Mouse (Mus musculus) gastrocnemius, postnatal 14 days (tissue): ENCODE results near the gene Cacna2d1. TPM values are rescaled to one million over a fixed set of nuclear protein-coding genes. Genes with fewer than 3 reads are reported as not detected.

Experiments
- DNase-seq: peaks from one replicate; pipeline ENCODE4 v3.0.0; 2021; ENCODE audit warnings: mixed read lengths
- intact Hi-C: fragments of 180-260 bp; cut with DNase I; formaldehyde crosslinking; loops from one replicate; pipeline ENCODE4 v1.15.1; 2025; ENCODE audit warnings: low total_unique reads
- total RNA-seq, 2 experiments: library from RNA; stranded (reverse); gene quantifications; 2 replicates each; pipeline ENCODE4 v1.2.3; 2021

Cacna2d1 gene
- total RNA-seq, 2 experiments from 2014 or later, result 294 TPM

- intact Hi-C loops, result no loop called here
- DNase-seq, result no peak
Observed at GRCm38 (mm10) chr5:16033569-16033968, 99.1 kb downstream of the Cacna2d1 start.

DNA sequence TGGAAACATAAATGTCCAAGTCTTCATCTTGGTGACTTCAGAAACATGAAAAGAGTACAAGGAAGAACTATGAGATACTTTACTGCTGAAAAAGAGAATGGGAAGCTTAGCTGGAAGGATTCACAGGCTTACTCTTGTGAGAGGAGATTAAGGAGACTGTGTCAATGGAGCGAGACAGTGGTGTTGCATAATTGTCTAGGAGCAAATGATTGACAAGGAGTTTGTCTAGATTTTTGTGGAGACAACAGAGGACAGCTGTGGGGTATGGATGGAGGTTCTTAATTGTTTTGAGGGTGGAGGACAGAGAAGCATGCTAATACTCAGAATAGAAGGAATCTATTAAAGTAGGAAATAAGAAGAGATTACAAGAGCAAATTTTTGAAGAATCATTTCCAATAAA lies 100.8 kb downstream of the Cacna2d1 start:
- intact Hi-C loops, result no loop called here

DNA sequence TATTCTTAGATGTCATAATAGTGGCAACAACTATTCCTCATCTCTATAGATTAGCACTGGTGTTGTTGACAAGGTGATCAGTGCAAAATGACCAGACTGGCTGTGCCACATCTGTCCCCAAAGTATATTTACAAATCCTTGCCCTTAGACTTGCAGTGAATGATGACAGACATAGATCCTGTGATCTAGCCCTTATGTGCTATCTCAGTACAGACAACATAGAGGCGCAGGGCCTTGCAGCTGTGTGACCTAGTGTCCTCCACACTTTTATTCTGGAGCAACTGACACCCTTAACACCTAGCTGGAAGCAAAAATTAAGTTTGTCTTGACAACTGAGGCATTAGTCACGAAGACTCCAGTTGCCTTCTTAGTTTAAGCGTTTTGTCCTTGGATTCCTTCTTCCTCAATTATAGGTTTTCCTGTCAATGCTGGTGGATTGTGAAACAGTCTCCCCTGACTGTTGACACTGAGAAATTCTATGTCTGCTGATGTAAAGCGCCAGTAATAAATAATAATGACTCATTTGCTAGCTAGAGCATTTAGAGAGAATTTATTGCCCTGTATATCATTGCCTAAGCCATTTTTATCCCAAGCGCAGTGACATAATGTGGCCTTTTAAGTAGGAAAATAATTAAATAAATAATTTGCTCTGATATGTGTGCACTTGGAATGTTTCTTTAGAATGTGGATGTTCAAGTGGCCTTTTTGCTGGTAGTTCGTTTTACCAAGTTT lies 110.8 kb downstream of the Cacna2d1 start:
- DNase-seq, result no peak
- intact Hi-C loops, result no loop called here

More for the DNA sequence above, 100.8 kb downstream of the Cacna2d1 start:
- no peak for DNase-seq

- intact Hi-C loops, result no loop called here
Observed at GRCm38 (mm10) chr5:16047452-16048191, 113.1 kb downstream of the Cacna2d1 start.

GRCm38 (mm10) chr5:16056795-16057194 lies 122.3 kb downstream of the Cacna2d1 start:
- intact Hi-C loops, result no loop called here
- DNase-seq, result no peak

More at GRCm38 (mm10) chr5:16047452-16048191, 113.1 kb downstream of the Cacna2d1 start:
- peak; percentile 15 for DNase-seq

DNA sequence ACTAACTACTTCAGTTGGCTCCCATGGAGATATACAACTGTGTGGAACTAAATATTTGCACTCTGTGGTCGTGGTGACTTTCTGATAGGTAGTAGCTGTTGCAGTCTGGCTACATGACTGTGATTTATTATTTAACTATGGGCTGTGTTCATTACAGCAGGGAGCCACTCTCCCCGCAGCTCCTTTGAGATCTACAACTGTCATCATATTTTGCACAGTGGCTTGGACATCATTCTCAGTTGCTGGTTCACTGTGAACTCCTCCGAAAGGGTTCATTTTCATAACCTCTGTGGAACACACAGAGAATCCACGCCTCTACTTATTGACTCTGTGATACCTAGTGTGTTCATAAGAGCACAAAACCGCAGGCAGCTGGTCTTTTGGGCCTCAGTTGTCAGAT lies 128.3 kb downstream of the Cacna2d1 start:
- intact Hi-C loops, result no loop called here
- no peak for DNase-seq

DNA sequence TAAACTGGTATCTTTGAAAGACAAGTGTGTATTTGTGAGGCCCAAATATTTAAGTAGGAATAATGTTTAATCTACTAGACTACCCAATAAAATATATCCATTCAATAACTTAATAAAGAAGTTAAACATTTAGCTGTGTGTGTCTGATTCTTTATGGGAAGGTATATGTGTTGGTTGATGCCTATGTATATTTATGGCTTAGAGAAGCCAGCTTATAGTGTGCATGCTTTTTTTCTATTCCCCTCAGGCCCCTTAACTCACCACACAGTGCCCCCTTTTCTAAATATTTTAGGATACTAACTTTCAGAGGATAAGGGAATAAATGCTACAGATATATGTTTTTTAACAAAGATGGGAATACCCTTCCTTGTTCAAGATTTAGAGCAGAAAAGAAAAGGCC lies 128.8 kb downstream of the Cacna2d1 start:
- DNase-seq, result no peak
- intact Hi-C loops, result no loop called here

- intact Hi-C loops, result no loop called here
Observed at GRCm38 (mm10) chr5:16063949-16064348, 129.5 kb downstream of the Cacna2d1 start.

DNA sequence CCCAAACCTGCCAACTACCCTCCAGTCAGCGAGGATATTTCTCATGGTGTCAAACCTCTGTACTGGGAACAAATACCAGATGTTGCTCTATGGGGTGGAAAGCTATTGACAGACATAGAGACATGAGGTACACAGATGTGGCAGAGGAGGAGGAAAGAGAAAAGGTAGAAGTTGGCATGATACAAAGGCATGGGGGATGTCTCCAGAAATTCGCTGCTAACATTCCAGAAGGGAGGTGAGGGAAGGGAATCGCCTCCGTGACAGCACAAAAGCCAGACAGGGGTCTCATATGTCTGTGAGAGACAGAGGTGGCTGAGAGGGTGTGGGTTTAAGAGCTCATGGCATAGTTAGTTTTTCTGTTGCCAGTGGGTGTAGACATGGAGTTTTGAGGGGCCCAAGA lies 131.3 kb downstream of the Cacna2d1 start:
- intact Hi-C loops, result no loop called here
- no peak for DNase-seq

More at GRCm38 (mm10) chr5:16063949-16064348, 129.5 kb downstream of the Cacna2d1 start:
- no peak for DNase-seq

GRCm38 (mm10) chr5:16082253-16082652 lies 147.8 kb downstream of the Cacna2d1 start:
- DNase-seq, result no peak

DNA sequence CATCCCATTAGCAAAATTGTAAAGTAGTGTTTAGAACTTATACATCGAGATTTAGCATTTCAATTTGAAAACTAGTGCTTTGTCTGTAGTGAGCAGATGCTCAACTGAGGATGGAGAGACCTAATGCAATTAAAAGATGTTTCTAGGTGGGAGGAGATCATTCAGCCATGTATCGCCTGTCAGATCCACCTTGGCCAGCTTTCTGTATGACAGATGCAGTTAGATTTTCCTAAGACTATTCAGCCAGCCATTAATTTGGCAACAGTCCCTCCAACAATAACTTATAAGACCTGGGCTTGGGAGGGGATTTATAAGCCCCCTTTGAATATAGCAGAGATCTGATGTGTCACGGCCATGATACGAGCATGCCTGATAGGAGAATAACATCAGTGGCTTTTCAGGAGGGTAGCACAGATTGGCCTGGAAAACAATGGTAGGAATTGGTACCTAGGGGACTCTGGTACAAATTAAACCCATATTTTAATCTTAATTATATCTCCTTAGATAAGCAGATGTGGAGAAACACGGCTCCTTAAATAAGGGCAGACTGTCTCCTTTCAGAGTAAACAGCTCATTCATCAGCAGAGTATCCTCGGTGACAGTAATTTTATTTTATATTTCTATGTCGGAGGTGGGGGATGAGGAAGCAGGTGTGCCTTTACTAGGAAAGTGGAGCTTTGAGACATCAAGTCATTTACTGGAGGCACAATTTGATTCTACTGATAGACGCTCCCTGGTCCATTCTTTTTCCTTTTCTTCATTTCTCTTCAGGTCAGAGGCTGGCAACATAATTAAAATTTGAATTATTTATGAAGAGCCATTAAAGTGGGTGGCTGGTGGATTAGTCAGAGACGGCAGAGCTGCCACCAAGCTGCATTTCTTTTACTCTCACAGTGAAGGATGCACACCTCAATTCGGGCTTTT lies 152.8 kb downstream of the Cacna2d1 start:
- intact Hi-C loops, result no loop called here

More at GRCm38 (mm10) chr5:16082253-16082652, 147.8 kb downstream of the Cacna2d1 start:
- intact Hi-C loops, result no loop called here

GRCm38 (mm10) chr5:16087995-16088394 lies 153.5 kb downstream of the Cacna2d1 start:
- no peak for DNase-seq
- intact Hi-C loops, result no loop called here

More for the DNA sequence above, 152.8 kb downstream of the Cacna2d1 start:
- DNase-seq, result no peak

DNA sequence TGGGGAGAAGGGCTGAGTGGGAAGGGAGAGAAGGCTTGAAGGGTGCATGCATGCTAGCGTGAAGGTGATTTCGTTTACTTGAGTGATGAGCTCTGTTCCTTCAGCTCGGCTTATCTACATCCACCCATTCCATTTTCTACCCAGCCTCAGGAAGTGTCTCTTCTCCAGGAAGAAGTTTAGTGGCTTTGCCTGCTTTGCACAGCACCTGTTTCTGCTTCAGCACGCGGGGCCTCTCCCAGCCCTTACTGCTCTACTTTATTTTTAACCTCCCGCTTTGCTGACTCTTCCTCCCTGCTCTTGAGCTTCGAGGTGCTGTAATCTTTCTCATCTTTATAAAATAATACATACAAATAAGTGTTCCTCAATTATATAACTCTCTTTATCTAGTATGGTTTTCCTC lies 158.0 kb downstream of the Cacna2d1 start:
- DNase-seq, result no peak
- intact Hi-C loops, result no loop called here

- DNase-seq, result no peak
- intact Hi-C loops, result no loop called here
Observed at GRCm38 (mm10) chr5:16093071-16093693, 158.7 kb downstream of the Cacna2d1 start.

DNA sequence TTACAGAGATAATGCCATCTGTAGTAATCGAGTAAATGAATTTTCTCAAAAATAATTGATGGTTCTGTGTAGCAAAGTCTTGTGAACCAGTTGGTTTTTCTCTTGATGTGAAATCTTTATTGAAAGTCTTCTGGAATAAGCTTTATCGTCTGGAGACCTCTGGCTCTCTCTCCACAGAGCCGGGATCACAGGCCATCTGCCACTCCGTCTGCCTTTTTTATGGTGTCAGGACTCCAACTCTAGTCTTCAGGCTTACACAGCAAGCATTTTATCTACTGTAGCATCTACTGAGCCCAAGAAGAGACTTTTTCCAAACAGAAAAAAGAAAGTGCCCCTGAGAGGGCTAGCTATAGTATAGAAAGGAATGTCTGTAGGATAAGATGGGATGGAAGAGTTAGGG lies 160.9 kb downstream of the Cacna2d1 start:
- intact Hi-C loops, result no loop called here
- DNase-seq, result no peak

DNA sequence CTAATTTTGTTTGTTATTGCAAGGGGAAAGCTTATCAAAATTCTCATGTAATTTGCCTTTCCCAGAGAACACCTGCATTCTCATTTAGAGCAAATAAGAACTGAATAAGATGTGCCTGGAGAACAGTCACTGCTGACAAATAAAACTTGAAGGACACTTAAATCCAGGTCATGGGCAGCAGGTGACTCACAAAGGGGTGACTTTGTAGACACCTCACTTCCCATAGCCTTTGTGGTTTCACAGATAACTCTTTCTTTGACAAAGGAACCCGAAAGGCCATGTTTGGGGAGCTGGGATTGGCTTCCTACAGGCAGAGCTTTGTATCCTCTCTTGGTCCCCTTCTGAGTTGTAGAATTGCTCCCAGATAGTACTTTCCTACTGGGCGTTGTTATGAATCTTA lies 164.3 kb downstream of the Cacna2d1 start:
- intact Hi-C loops, result no loop called here
- DNase-seq, result no peak

GRCm38 (mm10) chr5:16101820-16102219 lies 167.3 kb downstream of the Cacna2d1 start:
- DNase-seq, result no peak
- intact Hi-C loops, result no loop called here

- intact Hi-C loops, result no loop called here
- DNase-seq, result no peak
Observed at GRCm38 (mm10) chr5:16105701-16106100, 171.2 kb downstream of the Cacna2d1 start.

GRCm38 (mm10) chr5:16110643-16111042 lies 176.2 kb downstream of the Cacna2d1 start:
- DNase-seq, result no peak
- intact Hi-C loops, result no loop called here
